Mouse (Mus musculus) left cerebral cortex, adult 2 months (tissue): ENCODE results near the gene Fkbp6. TPM values are rescaled to one million over a fixed set of nuclear protein-coding genes. Genes with fewer than 3 reads are reported as not detected.

Source experiments
- DNase-seq, 2 experiments: peaks; one replicate each; pipeline ENCODE4 v3.0.0; 2021 to 2022; ENCODE audit warnings: low spot score in 2 of 2, mixed read lengths in 1 of 2; ENCODE audit errors: extremely low spot score in 1 of 2
- H3K27ac ChIP-seq: fragments of 200-600 bp; 2 replicates; pipeline ENCODE4 v1.8.1; 2022
- H3K4me3 ChIP-seq: fragments of 200-600 bp; 2 replicates; pipeline ENCODE4 v1.8.1; 2022
- CTCF ChIP-seq: fragments of 200-600 bp; IDR thresholded peaks from 2 replicates; pipeline ENCODE4 v1.8.1; 2022; ENCODE audit warnings: antibody characterized with exemption, mild to moderate bottlenecking, moderate library complexity
- intact Hi-C: fragments of 180-260 bp; cut with DNase I; formaldehyde crosslinking; loops from one replicate; pipeline ENCODE4 v1.15.1; 2025
- total RNA-seq, 2 experiments: library from RNA; stranded (reverse); gene quantifications; 2 replicates each; pipeline ENCODE4 v1.2.3; 2021

Fkbp6 gene
- total RNA-seq, 2 experiments from 2014 or later = 0.44 TPM; not detected in 1

GRCm38 (mm10) chr5:135301916-135302315, 47.9 kb downstream of the Fkbp6 start:
- intact Hi-C loops = no loop called here
- Histone ChIP-seq H3K27ac (no peak overlapping the region), H3K4me3 (no peak overlapping the region)
- no peak for TF ChIP-seq CTCF
- DNase-seq = no peak

DNA sequence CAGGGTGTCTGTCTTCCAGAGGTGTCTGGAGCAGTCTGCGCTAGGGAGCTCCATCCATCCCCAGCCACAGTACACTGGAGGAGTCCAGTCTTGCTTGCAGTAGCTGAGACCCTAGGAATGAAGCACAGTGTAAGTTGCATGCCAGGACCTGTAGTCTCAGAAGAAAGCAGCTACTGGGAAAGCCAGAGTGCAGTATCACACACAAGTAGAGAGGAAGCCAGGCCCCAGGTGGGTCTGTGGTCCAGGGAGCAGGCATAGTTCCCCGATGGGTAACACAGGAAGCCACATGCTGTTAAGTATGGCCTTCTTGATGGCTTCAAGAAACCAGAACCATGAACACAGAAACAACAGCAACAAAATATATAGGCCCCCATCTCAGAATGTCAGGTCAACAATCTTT, 57.8 kb downstream of the Fkbp6 start:
- Histone ChIP-seq H3K4me3 (no peak overlapping the region), H3K27ac (no peak overlapping the region)
- TF ChIP-seq CTCF = no peak
- no peak for DNase-seq
- intact Hi-C loops = no loop called here

DNA sequence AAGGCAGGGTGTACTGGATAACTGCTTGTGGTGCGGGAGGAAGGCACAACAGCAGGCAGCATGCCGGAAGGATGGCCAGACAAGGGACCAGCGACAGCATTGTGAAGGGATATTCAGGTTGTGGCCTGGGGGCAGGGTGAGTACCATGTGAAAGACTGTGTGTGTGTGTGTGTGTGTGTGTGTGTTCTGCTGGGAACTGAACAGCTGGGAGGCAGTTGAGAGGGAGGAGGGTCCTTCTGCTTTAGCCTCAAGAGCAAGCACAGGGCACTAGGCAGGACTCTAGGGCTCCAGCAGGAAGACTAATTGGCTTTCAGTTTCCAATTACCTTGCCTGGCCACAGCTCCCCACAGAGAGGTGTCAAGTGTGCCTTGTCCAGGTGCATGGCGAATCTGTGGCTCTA, 58.7 kb downstream of the Fkbp6 start:
- H3K4me3 ChIP-seq = no peak overlapping the region
- no peak for TF ChIP-seq CTCF
- no peak for DNase-seq
- intact Hi-C loops = no loop called here
- H3K27ac ChIP-seq = no peak overlapping the region

DNA sequence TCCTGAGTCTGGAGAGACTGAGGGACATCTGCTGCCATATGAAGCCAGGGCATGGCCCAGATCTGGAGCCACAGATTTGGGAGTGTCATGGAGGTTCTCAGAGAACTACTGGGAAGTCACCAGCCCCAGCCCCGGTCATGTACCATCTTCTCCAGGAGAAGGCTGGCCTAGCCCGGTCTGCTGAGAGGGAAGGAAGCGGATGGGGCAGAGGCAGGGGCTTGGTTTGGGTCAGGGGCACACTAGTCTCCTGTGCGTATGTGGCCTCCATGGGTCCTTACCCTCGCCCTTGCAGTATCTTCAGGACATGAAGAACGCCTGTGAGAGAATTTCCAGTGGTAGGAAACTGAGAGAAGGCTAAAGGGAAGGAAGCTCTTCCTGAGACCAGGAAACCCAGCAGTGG, 59.1 kb downstream of the Fkbp6 start:
- Histone ChIP-seq H3K4me3 (no peak overlapping the region), H3K27ac (no peak overlapping the region)
- DNase-seq = no peak
- TF ChIP-seq CTCF = no peak
- intact Hi-C loops = no loop called here

DNA sequence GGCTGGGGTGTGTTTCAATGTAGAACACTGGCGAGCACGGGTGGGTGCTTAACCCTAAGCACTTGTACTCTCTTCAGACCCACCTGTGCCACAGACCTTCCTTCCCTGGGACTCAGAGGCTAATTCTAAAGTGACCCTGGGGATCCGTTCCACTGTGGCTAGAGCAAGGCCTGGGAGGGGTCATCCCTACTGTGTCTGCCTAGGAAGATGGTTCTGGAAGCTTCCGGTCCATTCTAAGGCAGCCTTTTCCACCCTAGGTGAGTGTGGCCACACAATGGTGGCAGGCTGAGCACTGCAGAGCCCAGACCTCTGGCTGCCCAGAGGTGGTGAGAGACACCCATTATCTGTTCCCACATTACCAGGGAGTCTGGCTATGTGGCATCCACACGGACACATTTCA, 62.9 kb downstream of the Fkbp6 start:
- H3K27ac ChIP-seq = no peak overlapping the region
- H3K4me3 ChIP-seq = no peak overlapping the region
- DNase-seq = no peak
- TF ChIP-seq CTCF = no peak
- intact Hi-C loops = loop anchor here (1.0 to 10.0 kb wide), 4 partner anchors 51 to 392 kb away; no protein-coding TSS in a partner anchor

GRCm38 (mm10) chr5:135286185-135286584, 63.7 kb downstream of the Fkbp6 start:
- H3K27ac ChIP-seq = no peak overlapping the region
- H3K4me3 ChIP-seq = no peak overlapping the region
- intact Hi-C loops = loop anchor here (1.0 to 10.0 kb wide), 4 partner anchors 50 to 391 kb away; no protein-coding TSS in a partner anchor
- peak; percentile 67 to 78 for DNase-seq
- TF ChIP-seq CTCF = peak; percentile 91

DNA sequence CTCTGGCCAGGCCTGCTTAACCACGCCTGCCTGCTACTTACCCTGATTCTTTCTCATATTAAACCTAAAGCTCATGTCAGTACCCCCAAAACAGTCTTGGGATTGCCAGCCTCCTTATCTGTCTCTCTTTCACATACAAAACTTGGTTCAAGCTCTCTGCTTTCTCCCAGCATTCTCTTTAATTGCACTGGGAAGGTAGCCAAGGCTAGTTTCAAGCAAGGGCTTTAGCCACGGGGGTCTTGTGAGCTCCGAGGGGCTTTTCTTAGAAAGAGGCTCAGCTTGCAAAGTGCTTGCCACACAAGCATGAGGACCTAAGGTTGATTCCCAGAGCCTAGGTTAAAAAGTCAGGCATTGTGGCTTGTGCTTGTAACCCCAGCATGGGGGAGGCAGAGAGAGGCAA, 64.6 kb downstream of the Fkbp6 start:
- DNase-seq = no peak
- intact Hi-C loops = loop anchor here (10.0 kb wide), 2 partner anchors 270 to 390 kb away; no protein-coding TSS in a partner anchor
- Histone ChIP-seq H3K27ac (no peak overlapping the region), H3K4me3 (no peak overlapping the region)
- TF ChIP-seq CTCF = no peak

DNA sequence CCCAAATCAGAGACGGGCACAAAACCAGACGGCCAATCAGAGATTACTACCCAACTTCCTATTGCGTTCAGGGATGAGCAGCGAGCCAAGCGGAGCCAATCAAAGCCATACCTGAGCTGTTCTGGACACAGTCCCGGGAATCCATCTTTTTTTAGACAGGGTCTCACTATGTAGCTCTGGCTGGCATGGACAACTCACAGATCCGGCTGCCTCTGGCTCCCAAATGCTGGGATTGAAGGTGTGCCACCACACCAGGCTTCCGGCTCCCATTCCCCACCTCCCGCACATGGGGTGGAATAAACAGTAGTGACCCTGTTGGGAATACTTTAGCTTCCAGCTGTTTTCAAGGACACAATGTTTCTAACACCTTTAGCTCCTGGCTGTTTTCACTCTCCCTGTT, 69.6 kb downstream of the Fkbp6 start:
- H3K27ac ChIP-seq = no peak overlapping the region
- TF ChIP-seq CTCF = no peak
- intact Hi-C loops = loop anchor here (5.0 to 10.0 kb wide), 3 partner anchors 33 to 385 kb away; no protein-coding TSS in a partner anchor
- H3K4me3 ChIP-seq = no peak overlapping the region
- no peak for DNase-seq

GRCm38 (mm10) chr5:135276597-135276996, 73.2 kb downstream of the Fkbp6 start:
- intact Hi-C loops = loop anchor here (10.0 kb wide), 1 partner anchor 1662 kb away; no protein-coding TSS in a partner anchor
- TF ChIP-seq CTCF = no peak

DNA sequence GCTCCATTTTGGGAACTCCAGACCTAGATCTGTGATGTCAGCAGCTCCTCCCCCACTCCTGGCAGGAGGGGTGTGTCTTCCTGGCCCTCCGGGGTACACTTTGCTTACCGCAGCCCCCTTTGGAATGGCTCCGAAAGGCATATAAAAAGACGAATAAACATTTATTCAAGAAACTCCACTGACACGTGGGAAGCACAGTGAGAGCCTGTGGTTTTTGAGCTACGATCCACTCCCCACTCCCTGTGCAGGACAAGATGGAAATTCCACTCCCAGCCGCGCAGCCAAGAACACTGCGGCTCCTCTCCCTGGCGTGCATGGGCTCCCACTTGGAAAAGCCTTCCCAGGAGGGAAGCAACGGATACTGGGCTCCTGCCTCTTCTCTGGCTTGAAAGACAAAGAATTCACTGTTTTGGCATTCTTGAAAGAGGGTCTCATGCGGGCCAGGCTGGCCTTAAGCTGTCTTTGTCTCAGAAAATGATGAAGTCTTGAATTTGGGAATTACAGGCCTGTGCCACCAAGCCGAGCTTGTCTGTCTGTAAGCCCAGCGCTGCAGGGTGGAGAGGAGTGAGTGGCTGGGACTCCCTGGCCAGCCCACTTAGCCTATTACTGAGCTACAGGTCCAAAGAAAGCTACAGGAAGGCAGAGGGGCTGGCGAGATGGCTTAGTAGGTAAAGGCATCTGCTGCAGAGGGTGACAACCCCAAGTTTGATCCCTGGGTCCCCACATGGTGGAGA, 75.0 kb downstream of the Fkbp6 start:
- Histone ChIP-seq H3K27ac (no peak overlapping the region), H3K4me3 (no peak overlapping the region)
- DNase-seq = no peak
- intact Hi-C loops = loop anchor here (10.0 kb wide), 1 partner anchor 1660 kb away; no protein-coding TSS in a partner anchor
- TF ChIP-seq CTCF = no peak

More at GRCm38 (mm10) chr5:135276597-135276996, 73.2 kb downstream of the Fkbp6 start:
- Histone ChIP-seq H3K27ac (no peak overlapping the region), H3K4me3 (no peak overlapping the region)
- no peak for DNase-seq

DNA sequence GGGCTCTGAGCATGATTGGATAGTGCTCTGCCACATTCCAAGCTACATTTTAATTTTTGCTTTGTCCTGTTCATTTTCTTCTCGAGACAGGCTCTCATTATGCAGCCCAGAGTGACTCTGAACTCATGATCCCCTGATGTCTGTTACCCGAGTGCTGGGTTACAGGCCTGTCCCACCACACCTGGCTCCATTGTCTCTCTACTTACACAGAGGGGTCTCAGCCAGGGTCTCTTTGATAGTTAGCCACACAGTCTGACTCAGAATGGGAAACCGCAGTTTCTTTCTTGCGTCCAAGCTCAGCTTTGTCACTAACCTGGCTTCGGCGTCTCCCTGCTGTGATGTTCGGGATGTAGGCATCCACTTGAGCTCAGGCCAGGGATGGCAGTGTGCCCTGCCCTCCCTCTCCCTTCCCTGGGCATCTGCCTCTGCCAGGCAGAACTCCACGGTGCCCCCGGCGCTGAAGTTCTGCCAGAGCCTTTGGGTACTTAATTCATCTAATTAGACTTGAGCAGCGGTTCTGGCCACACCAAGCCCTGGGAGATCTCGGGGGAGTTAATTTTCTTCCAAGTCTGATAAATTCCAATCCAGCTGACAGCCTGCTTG, 78.2 kb downstream of the Fkbp6 start:
- DNase-seq = peak; percentile 29 to 58
- intact Hi-C loops = loop anchor here (10.0 kb wide), 1 partner anchor 1657 kb away; no protein-coding TSS in a partner anchor
- Histone ChIP-seq H3K27ac (no peak overlapping the region), H3K4me3 (no peak overlapping the region)
- TF ChIP-seq CTCF = no peak

DNA sequence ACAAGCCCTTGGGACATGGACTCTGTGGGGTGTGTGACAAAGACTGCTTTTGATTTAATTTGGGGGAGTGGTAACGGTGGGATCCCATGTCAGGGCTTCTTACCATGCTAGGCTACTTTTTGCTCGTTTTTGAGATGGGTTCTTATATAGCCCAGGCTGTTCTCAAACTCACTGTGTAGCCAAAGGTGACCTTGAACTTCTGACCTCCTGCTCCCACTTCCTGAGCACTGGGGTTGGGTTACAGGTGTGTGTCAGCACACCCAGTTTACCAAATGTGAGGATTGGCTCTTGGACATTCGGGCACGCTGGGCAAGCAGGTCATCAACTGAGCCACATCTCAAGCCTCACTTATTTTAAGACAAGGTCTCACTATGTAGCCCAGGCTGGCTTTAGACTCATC, 79.5 kb downstream of the Fkbp6 start:
- no peak overlapping the region for H3K4me3 ChIP-seq
- no peak for DNase-seq
- no peak overlapping the region for H3K27ac ChIP-seq
- intact Hi-C loops = loop anchor here (10.0 kb wide), 1 partner anchor 1656 kb away; no protein-coding TSS in a partner anchor
- no peak for TF ChIP-seq CTCF
